Mouse (Mus musculus) cerebellum, adult 2 months (tissue): ENCODE data around the gene Nrg3.

Experiments used
- CTCF ChIP-seq: fragments of 200-500 bp; IDR thresholded peaks from 2 replicates; pipeline ENCODE4 v1.5.1; 2011; ENCODE audit warnings: low read depth, mild to moderate bottlenecking, control low read depth, low read length, moderate library complexity, borderline replicate concordance; ENCODE audit not compliant: insufficient read depth
- POLR2A ChIP-seq: fragments of 200-500 bp; IDR thresholded peaks from 2 replicates; pipeline ENCODE4 v1.6.1; 2011; ENCODE audit warnings: low read length, control low read depth, borderline replicate concordance; ENCODE audit not compliant: insufficient read depth

- no peak for TF ChIP-seq CTCF
- TF ChIP-seq POLR2A = no peak
These were observed 299.2 kb downstream of the Nrg3 start for GRCm38 (mm10) chr14:39173709-39174108.
